Mouse (Mus musculus) liver, embryonic 16.5 days (tissue): ENCODE data around the gene Tldc1. TPM values are rescaled to one million over a fixed set of nuclear protein-coding genes. Genes with fewer than 3 reads are reported as not detected.

Source experiments
- ATAC-seq: fragments of 200-750 bp; cut with Nextera tagmentation; 2 replicates; pipeline ENCODE4 v1.8.0; 2017; ENCODE audit warnings: low read depth, mild to moderate bottlenecking, moderate number of reproducible peaks, moderate library complexity
- H3K27ac ChIP-seq: fragments of 300-500 bp; sonication (generic); 2 replicates; pipeline ENCODE4 v1.5.1; 2014; ENCODE audit warnings: mild to moderate bottlenecking, low read length
- H3K27me3 ChIP-seq: fragments of 300-500 bp; sonication (generic); 2 replicates; pipeline ENCODE4 v1.6.1; 2014; ENCODE audit warnings: low read depth, low read length, mixed read lengths; ENCODE audit not compliant: control insufficient read depth, insufficient read depth
- H3K36me3 ChIP-seq: fragments of 300-500 bp; sonication (generic); 2 replicates; pipeline ENCODE4 v1.6.1; 2014; ENCODE audit warnings: mild to moderate bottlenecking; ENCODE audit not compliant: control insufficient read depth, insufficient read depth
- H3K4me1 ChIP-seq: fragments of 300-500 bp; sonication (generic); 2 replicates; pipeline ENCODE4 v1.6.1; 2014; ENCODE audit warnings: low read depth, low read length, mixed read lengths; ENCODE audit not compliant: control insufficient read depth
- H3K4me2 ChIP-seq: fragments of 300-500 bp; sonication (generic); 2 replicates; pipeline ENCODE4 v1.6.1; 2014; ENCODE audit warnings: low read depth, low read length, mixed read lengths
- H3K4me3 ChIP-seq: fragments of 300-500 bp; sonication (generic); 2 replicates; pipeline ENCODE4 v1.5.1; 2014; ENCODE audit warnings: low read depth, mild to moderate bottlenecking, low read length
- H3K9ac ChIP-seq: fragments of 300-500 bp; sonication (generic); 2 replicates; pipeline ENCODE4 v1.6.1; 2014; ENCODE audit warnings: low read depth, low read length
- H3K9me3 ChIP-seq: fragments of 300-500 bp; sonication (generic); replicated peaks from 2 replicates; pipeline ENCODE4 v1.6.1; 2016; ENCODE audit warnings: low read length; ENCODE audit not compliant: control insufficient read depth
- WGBS: fragments of 180-500 bp; shearing (Covaris S2); extraction: QIAGEN DNeasy Blood & Tissue Kit; methylation state at CpG from one replicate; pipeline ENCODE4 v1.1.7; 2014; ENCODE audit not compliant: insufficient replicate concordance; 5-methylcytosine and 5-hydroxymethylcytosine counted together
- polyA plus RNA-seq: library from polyadenylated mRNA; unstranded; fragments of >200 nt; fragmentation: Nextera tagmentation; extraction: Ambion mirVana; gene quantifications from 2 replicates; pipeline ENCODE4 v1.2.1, GENCODE M21; 2015

Tldc1 gene
- polyA plus RNA-seq, 1 experiment from 2014 or later: 4.7 TPM

GRCm38 (mm10) chr8:119819316-119819715 lies 41.1 kb upstream of the Tldc1 start:
- H3K9ac ChIP-seq: no peak overlapping the region
- no peaks in the 10 kb centered on the region; the same call in 1 of the 2 replicates for H3K36me3 ChIP-seq
- H3K27ac ChIP-seq: no peak overlapping the region
- H3K9me3 ChIP-seq: no peaks in the 10 kb centered on the region
- no peaks in the 10 kb centered on the region for H3K27me3 ChIP-seq
- 52% methylated on average over 7 of the region's 7 CpGs for WGBS
- H3K4me1 ChIP-seq: peaks cover 12% of the 10 kb centered on the region
- ATAC-seq: no peak
- no peak overlapping the region for H3K4me2 ChIP-seq
- no peak overlapping the region for H3K4me3 ChIP-seq

GRCm38 (mm10) chr8:119817446-119817845 lies 39.2 kb upstream of the Tldc1 start:
- Histone ChIP-seq H3K9me3 (no peaks in the 10 kb centered on the region), H3K27ac (no peak overlapping the region), H3K27me3 (no peaks in the 10 kb centered on the region), H3K9ac (no peak overlapping the region), H3K4me3 (no peak overlapping the region), H3K4me1 (peaks cover 31% of the 10 kb centered on the region), H3K4me2 (no peak overlapping the region), H3K36me3 (no peaks in the 10 kb centered on the region; the same call in 1 of the 2 replicates)
- ATAC-seq: no peak
- WGBS: 45% methylated on average over 12 of the region's 12 CpGs

DNA sequence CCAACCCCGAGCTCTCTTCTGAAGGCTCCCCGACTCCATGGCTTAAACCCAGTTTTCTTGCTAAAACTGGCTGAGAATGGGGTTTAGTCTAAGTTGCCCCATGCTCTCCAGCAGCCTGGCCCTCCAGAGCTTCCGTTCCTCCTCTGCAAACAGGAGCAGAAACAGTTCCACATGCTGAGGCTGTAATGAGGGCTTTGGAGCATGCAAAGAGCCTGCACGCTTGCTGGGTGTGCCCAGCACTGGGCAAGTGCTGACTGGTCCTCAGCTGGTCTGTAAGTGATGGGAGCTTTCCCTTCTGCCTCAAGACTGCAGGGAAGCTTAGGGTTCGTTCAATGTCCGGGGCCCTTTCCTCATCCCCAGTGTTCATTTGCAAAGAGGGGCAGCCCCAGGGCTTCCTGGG lies 38.0 kb upstream of the Tldc1 start:
- Histone ChIP-seq H3K9me3 (no peaks in the 10 kb centered on the region), H3K27ac (no peak overlapping the region), H3K4me2 (no peak overlapping the region), H3K27me3 (no peaks in the 10 kb centered on the region), H3K4me3 (no peak overlapping the region), H3K9ac (no peak overlapping the region), H3K36me3 (no peaks in the 10 kb centered on the region), H3K4me1 (peaks cover 40% of the 10 kb centered on the region)
- no peak for ATAC-seq
- 60% methylated on average over 6 of the region's 6 CpGs for WGBS

DNA sequence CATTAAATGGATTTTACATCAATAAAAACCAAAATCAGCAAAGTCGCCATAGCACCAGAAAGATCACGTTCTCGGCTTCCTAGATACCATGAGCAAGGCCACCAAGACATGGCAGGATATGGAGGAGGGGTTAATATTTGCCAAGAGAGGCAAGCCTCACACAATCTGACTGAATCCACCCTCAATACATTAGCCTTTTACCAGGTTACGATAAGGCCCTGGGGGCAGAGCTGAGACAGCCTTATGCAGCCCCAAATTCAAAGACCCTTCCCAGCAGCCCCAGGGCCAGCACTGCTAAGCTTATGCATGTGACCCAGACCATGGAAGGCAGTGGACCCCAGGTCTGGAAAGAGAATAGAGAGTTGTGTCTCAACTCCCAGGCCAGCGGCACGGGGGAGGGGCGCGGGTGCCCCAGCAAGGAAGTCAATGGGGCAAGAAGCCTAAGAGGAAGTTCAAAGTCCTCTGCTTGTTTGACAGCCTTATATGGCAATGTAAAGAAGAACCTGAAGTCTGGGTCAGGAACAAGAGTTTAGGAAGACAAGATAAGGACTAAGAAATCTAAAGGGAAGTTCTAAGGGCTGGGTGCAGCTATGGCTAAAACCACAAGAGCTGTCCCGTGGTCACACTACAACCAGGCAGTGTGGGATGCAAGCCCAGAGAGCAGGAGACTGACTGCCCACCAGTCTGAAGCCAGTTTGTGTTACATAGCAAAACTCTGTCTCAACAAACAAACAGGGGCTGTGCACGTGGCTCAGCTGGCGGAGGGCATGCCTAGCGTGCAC lies 34.6 kb upstream of the Tldc1 start:
- WGBS: 18% methylated on average over 12 of the region's 12 CpGs
- H3K4me2 ChIP-seq: peak overlapping the region; percentile 34
- no peak overlapping the region for H3K4me3 ChIP-seq
- peak overlapping the region; percentile 9; the same call in 1 of the 2 replicates for H3K9ac ChIP-seq
- no peaks in the 10 kb centered on the region for H3K9me3 ChIP-seq
- no peaks in the 10 kb centered on the region; the same call in 1 of the 2 replicates for H3K36me3 ChIP-seq
- H3K27ac ChIP-seq: peak overlapping the region; percentile 75
- ATAC-seq: peak; percentile 63
- H3K27me3 ChIP-seq: no peaks in the 10 kb centered on the region
- peaks cover 36% of the 10 kb centered on the region for H3K4me1 ChIP-seq

DNA sequence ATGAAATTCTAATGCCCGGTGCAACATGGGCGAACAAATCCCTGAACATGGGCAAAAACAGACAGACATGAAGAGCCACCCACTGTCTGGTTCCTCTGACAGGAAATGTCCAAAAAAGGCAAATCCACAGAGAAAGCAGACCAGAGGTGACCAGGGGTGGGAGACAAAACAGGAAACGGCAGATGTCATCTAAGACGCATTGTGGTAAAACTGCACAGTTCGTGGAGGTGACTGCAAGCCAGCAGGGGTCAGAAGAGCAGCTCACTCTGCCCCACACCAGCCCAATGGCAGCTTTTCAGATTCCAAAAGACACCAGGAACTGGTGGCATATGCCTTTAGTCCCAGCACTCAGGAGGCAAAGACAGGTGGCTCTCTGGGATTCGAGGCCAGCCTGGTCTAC lies 33.7 kb upstream of the Tldc1 start:
- peaks cover 29% of the 10 kb centered on the region for H3K4me1 ChIP-seq

GRCm38 (mm10) chr8:119810953-119811499 lies 32.8 kb upstream of the Tldc1 start:
- no peak overlapping the region for H3K4me3 ChIP-seq
- no peak for ATAC-seq
- 62% methylated on average over 14 of the region's 14 CpGs for WGBS
- no peaks in the 10 kb centered on the region for H3K9me3 ChIP-seq
- no peak overlapping the region for H3K9ac ChIP-seq
- H3K4me2 ChIP-seq: no peak overlapping the region
- no peak overlapping the region for H3K27ac ChIP-seq
- no peaks in the 10 kb centered on the region for H3K27me3 ChIP-seq
- no peaks in the 10 kb centered on the region; the same call in 1 of the 2 replicates for H3K36me3 ChIP-seq
- H3K4me1 ChIP-seq: peaks cover 28% of the 10 kb centered on the region

More for the DNA sequence above, 33.7 kb upstream of the Tldc1 start:
- Histone ChIP-seq H3K36me3 (no peaks in the 10 kb centered on the region; the same call in 1 of the 2 replicates), H3K9ac (no peak overlapping the region), H3K9me3 (no peaks in the 10 kb centered on the region), H3K27me3 (no peaks in the 10 kb centered on the region), H3K4me2 (no peak overlapping the region), H3K4me3 (no peak overlapping the region), H3K27ac (peak overlapping the region; percentile 75)
- ATAC-seq: peak; percentile 27
- WGBS: 27% methylated on average over 6 of the region's 6 CpGs

DNA sequence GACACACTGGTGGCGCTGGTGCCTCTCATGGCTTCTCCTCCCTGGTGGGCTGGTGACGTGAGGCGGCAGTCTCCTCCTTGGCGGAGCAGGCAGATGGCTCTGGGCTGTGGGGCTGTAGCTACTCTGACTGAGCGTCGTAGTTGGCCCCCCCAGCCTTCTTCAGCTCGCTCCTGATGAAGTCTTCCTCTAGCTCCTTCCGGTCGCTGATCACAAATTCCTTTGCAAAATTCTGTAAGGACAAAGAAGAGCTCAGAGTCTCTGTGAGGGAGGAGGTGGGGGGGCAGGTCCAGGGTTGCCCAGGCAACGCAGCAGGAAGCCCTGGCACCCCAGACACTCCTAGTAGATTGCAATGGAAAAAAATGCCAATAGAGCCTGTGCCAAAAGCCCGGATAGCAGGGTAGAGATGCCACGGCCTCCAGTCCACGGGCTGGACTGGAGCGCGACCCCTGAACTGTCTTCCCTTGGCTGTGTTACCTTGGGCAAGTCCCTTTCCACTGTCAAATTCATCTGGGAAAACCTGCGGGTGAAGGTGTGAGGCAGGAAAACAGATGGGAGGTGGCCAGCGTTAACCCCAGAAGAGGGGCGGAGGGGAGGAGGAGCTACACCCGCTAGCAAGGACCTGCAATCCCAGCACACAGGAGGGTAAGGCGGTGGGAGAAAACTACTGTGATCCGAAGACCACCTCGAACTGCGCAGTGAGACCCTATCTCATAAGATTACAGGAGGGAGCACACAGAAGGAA lies 32.1 kb upstream of the Tldc1 start:
- H3K9ac ChIP-seq: no peak overlapping the region
- no peaks in the 10 kb centered on the region for H3K27me3 ChIP-seq
- 75% methylated on average over 22 of the region's 23 CpGs for WGBS
- no peak overlapping the region for H3K4me3 ChIP-seq
- peaks cover 28% of the 10 kb centered on the region for H3K4me1 ChIP-seq
- ATAC-seq: no peak
- H3K9me3 ChIP-seq: no peaks in the 10 kb centered on the region
- no peak overlapping the region for H3K4me2 ChIP-seq
- H3K27ac ChIP-seq: no peak overlapping the region
- no peaks in the 10 kb centered on the region; the same call in 1 of the 2 replicates for H3K36me3 ChIP-seq

GRCm38 (mm10) chr8:119809620-119810019 lies 31.4 kb upstream of the Tldc1 start:
- no peaks in the 10 kb centered on the region for H3K9me3 ChIP-seq
- no peak overlapping the region for H3K9ac ChIP-seq
- no peak for ATAC-seq
- H3K4me3 ChIP-seq: no peak overlapping the region
- WGBS: 78% methylated on average over 9 of the region's 9 CpGs
- peaks cover 28% of the 10 kb centered on the region for H3K4me1 ChIP-seq
- no peaks in the 10 kb centered on the region; the same call in 1 of the 2 replicates for H3K36me3 ChIP-seq
- no peak overlapping the region for H3K27ac ChIP-seq
- no peak overlapping the region for H3K4me2 ChIP-seq
- H3K27me3 ChIP-seq: no peaks in the 10 kb centered on the region
